Mouse (Mus musculus) NIH3T3 (cell line): Measurements from ENCODE around the gene Fanca.
A peak's percentile ranks its signal among the peaks of the same experiment; 100 is the strongest.

Source experiments
- DNase-seq: peaks from one replicate; pipeline ENCODE4 v3.0.0-alpha.2; 2012; ENCODE audit warnings: low read depth

Fanca gene

GRCm38 (mm10) chr8:123318467-123318911, at the start of gene Fanca:
Fanca (minus strand) TSS chr8:123318576.
- peak; percentile 96 for DNase-seq

GRCm38 (mm10) chr8:123361082-123361739, 42.8 kb upstream of the Fanca start:
- DNase-seq = peak; percentile 90

- no peak for DNase-seq
Observed at GRCm38 (mm10) chr8:123353216-123353615, 34.8 kb upstream of the Fanca start.

DNA sequence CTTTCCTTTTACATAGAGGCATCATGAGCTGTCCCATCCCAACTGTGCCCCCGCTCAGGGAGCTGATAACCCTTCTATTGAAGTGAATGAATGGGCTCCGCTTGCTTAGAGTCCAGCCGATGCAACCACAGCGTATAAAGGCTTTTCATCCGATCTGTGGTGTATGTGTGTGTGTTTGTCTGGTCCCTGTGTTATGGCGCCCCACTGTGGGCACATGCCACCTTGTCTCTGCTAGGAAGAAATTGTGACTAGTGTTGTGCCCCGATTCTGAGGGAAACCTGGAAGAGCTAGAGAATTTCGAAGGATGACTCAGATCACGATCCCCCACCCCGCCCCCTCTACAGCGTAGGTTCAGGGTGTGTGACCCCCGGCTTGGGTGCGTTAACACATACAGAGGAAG, 34.4 kb upstream of the Fanca start:
- peak; percentile 87 for DNase-seq

GRCm38 (mm10) chr8:123352118-123352517, 33.7 kb upstream of the Fanca start:
- DNase-seq = no peak

DNA sequence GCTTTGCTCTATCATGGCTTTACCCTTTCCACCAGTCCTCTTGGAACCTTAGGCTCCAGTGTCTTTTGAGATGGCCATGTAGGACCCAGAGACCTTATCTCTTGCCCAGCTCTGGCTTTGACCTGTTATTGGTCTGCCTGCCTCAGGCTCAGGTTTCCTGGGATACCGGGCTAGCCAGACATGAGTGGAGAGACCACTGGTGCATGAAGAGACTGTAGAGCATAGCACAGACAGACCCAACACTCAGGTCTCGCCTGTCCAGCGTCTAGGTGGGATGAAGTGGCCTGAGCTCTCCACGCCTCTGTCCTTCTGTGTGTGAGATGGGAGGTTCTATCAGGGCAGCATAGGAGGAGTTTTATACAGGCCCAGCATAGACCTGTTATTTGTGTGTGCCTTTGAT, 30.7 kb upstream of the Fanca start:
- no peak for DNase-seq

DNA sequence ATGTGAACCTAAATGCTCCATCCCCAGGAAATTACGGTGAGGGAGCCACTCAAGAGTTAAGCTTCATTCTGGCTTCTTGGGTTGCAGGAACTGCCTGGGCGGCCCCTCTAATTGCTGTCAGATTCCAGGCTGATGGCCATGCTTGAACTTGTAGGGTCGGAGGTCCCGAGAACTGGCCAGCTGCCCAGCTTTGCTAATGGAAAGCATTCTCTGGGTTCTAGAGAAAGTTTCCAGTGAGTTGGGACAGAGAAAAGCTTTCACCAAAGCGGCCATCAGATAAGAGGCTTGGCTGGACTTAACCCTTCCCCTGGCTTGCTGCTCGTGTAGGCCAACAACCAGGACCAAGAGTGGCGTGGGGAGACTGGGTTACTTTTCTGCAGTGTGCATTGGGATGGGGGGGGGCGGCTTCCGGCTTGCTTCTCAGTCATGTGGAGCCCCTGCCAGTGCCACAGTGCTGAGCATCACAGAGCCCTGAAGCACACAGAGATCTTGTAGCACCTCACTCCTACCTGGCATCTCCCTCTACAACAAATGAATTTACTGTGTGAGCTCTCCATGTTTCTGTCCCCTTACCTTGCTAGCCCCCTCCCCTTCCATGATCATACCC, 30.0 kb upstream of the Fanca start:
- DNase-seq = peak; percentile 96

GRCm38 (mm10) chr8:123347293-123347692, 28.9 kb upstream of the Fanca start:
- DNase-seq = no peak

- DNase-seq = peak; percentile 82
Observed at GRCm38 (mm10) chr8:123345856-123346255, 27.5 kb upstream of the Fanca start.

- DNase-seq = peak; percentile 73
Observed at GRCm38 (mm10) chr8:123345135-123345534, 26.8 kb upstream of the Fanca start.

DNA sequence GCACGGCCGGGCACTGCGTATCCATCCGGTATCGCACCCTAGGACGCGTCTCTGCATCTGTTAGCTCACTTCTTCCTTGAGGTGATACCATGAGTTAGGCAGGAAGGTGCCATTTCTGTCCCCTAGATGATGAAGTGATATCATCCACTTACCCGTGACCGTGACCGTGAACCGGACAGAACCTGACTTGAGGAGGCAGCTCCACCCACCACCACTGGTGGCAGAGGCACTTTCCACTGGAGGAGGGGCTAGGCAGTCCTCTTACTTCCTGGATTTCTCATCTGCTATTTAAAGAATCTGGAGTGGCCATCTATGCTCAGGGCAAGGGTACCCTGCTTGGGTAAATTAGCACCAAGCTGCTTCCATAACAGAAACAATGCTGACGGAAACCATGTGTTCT, 25.0 kb upstream of the Fanca start:
- no peak for DNase-seq

- DNase-seq = no peak
Observed at GRCm38 (mm10) chr8:123342911-123343310, 24.5 kb upstream of the Fanca start.

- no peak for DNase-seq
Observed at GRCm38 (mm10) chr8:123342253-123342652, 23.9 kb upstream of the Fanca start.

- no peak for DNase-seq
Observed at GRCm38 (mm10) chr8:123341040-123342015, 23.0 kb upstream of the Fanca start.

DNA sequence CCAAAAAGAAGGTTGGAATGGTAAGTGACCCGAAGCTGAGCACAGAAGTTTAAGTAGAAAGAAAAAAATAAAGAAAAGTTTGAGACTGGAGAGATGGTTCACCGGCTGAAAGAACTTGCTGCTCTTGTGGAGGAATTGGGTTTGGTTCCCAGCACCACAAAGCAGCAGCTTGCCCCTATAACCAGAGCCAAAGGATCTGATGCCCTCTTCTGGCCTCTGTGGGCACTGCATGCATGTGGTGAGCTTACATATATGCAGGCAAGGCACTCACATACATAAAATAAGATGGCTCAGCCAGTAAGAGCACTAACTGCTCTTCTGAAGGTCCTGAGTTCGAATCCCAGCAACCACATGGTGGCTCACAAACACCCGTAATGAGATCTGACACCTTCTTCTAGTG, 21.7 kb upstream of the Fanca start:
- no peak for DNase-seq

DNA sequence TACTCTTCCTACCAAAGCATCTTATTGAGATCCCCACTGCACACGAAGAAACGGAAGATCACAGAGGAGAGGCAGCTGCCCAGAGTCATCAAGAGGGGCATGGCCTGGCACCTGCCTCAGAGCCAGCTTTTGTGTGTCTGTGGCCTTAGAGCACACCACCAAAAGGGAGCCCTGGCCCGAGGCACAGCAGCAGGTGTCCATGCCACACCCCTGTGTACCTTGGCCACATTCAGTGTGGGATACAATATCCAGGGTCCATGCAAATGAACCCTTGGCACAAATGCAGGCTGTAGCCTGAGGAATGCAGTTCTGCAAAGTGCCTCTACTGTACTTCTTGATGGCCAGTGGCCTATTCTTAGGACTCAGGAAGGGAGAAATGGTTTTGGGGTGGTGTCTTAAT, 19.1 kb upstream of the Fanca start:
- no peak for DNase-seq

DNA sequence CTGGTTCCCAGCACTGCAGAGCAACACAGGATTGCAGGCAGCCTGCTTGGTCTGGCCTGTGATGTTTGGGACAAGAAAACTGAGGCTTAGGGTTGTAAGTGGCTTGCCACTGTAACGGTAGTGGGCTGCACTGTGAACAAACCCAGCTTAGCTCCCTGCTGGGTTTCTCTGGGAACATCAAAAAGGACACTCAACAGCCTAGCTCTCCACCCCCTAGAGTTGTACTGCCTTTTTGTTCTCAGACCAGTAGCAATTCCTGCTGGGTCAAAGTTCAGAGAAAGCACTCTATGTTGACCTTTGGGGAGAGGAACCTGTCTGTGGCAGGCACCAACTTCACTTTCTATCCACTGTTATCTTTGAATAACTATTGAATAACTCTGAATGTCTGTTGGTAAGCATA, 16.1 kb upstream of the Fanca start:
- DNase-seq = no peak

- DNase-seq = no peak
Observed at GRCm38 (mm10) chr8:123333864-123334263, 15.5 kb upstream of the Fanca start.

DNA sequence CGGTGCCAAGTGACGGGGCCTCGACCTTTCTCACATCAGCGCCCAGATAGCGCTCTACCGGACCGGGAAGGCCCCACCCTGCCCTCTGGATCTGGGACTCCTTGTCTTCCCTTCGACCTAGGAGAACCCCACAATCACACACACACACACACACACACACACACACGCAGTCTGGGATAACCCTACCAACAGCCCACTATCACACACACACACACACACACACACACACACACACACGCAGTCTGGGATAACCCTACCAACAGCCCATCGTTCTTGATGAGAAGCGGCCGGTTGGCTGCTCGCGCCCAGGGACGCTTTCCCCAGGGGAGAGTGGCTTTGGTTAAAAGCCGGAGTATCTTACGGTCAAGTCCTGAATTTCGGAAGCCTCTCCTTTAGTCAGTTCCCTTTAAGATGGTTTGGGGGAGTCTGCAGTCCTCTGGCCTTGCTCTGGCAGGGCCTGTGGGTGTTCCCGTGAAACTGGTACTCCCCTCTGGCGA, 14.8 kb upstream of the Fanca start:
- no peak for DNase-seq

DNA sequence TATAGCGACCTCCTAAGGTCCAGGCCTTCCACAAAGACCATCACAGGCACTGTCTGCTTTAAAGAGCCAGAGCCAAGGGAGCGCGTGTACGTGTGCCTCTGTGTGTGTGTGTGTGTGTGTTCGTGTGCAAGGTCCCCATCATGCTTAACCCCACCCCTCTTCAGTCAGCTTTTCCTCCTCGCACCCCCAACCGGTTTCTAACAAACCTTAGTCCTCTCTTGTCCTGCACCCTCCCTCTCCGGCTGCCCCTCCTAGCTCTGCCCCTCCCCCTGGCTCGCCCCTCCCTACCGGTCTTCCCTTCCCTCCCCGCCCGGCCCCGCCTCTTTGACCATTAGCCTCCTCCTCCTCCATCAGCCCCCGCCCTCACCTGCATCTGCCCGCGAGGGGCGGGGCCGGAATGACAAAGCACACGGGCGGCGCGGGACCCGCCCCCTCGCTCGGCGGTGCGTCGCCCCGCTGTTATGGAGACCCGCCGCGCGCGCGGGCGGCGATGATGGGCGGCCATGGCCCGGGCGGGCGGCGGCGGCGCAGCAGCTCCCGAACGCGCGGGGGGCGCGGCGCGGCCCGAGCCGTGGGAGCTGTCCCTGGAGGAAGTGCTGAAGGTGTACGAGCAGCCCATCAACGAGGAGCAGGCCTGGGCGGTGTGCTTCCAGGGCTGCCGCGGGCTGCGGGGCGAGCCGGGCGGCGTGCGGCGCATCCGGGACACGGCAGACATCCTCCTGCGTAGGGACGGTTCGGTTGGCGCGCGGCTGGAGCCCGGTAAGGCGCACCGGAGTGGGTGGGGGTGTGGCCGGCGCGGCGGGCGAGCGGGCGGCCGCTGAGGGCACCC, 14.1 kb upstream of the Fanca start, which contains the start of gene Spire2:
Gene Spire2 (plus strand): TSS at position 452 of the 829 bp plus-strand sequence.
- peak; percentile 98 for DNase-seq

- no peak for DNase-seq
Observed at GRCm38 (mm10) chr8:123331810-123332209, 13.4 kb upstream of the Fanca start.
